Mouse (Mus musculus) 3T3-L1 (cell line): ENCODE data around the gene Supt3.
A peak's percentile ranks its signal among the peaks of the same experiment; 100 is the strongest.

ENCODE experiments used
- DNase-seq: peaks from one replicate; pipeline ENCODE4 v3.0.0-alpha.2; 2015; ENCODE audit warnings: low read depth, low spot score

Gene Supt3

GRCm38 (mm10) chr17:45119609-45120201 is 342.8 kb downstream of the Supt3 start:
- no peak for DNase-seq

GRCm38 (mm10) chr17:45123856-45124255 is 346.9 kb downstream of the Supt3 start:
- no peak for DNase-seq

- DNase-seq = no peak
Measured at GRCm38 (mm10) chr17:45128611-45129010, 351.7 kb downstream of the Supt3 start.

GRCm38 (mm10) chr17:45133501-45134400 is 356.8 kb downstream of the Supt3 start:
- DNase-seq = no peak

DNA sequence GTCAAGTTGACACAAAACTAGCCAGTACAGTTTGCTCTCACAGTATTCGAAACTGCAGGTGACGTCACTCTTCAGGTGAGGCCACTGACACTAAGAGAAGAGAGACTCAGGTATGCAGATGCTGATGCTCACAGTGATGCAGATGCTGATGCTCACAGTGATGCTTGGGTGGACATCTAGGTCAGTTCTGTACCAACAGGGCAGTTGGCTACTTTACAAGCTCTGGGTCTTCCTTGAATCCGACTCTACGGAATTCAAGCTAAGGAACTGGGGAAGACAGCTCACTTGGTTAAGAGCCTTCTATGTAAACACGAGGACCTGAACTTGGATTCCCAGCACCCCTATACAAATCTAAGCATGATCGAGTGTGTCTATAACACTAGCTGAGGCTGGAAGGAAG is 359.5 kb downstream of the Supt3 start:
- no peak for DNase-seq

GRCm38 (mm10) chr17:45143043-45143442 is 366.1 kb downstream of the Supt3 start:
- DNase-seq = no peak

DNA sequence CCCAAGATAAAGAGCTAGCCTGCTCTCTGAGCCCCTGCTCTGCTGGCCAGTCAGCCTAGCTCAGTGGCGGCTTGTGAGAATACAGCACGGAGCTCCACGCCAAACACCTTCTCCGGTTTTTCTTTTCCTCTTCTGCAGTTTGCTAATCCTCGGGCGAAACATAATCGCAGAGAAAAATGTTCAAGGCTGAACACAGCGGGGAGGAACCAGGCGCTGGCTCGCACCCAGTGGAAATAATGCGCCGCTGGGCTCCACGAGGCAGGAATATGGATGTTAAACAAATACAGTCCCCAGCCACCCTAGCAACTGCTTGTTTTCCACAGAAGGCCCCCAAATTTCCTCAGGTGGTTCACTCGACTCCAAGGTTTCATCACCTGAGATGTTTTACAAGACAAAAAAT is 367.7 kb downstream of the Supt3 start:
- no peak for DNase-seq

DNA sequence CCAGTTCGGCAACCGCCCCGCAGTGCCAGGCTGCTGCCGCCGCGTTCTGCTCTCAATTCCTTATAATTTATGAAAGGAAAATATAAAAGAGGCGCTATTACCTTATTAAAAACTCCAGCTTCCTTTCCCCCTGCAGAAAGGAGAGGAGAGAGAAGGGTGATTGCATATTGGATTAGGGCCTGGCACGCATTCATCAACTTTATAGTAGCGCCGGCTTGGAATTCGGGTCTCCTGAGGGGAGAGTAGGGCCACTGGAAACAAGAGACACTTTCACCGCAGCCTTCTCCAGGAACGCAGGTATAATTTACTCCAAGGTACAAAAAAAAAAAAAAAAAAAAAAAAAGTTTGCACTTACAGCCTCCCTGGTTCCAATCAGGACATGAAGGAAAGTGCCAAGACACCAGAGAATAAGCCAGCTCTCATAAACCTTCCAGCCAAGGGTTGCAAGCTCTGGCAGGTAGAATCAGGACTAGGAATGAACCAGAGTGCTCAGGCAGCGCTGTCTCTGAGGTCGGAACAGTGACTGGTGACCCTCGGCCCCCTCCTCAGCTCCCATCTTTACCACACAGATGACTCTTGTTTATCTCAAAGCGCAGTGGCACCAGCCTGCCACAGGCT is 374.5 kb downstream of the Supt3 start:
- no peak for DNase-seq

GRCm38 (mm10) chr17:45153721-45154120 is 376.8 kb downstream of the Supt3 start:
- DNase-seq = no peak

DNA sequence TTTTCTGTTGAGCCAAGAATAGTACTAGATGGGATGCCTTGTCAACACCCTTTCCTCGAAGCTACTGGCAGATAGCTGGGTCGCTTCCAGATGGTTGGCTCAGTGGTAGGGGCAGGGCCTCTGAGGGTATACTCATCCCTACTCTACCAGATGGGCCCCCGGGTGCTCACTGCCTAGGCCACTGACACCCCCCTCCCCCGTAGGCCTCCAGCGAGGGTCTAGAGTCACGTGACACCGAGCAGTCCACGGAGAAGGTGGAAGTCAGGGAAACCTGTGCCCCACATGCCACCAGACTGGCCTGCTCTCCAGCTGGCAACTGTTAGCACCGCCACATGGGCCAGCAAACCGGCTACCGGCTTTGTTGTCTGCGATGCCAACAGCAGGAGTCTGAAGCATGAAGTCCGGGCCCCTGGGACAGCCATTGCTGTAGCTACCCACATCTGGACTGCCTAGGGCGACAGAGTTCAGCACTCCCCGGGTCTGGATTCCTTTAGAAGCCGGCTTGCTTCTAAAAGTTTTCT is 381.3 kb downstream of the Supt3 start:
- DNase-seq = no peak

GRCm38 (mm10) chr17:45160651-45161050 is 383.7 kb downstream of the Supt3 start:
- peak; percentile 9 for DNase-seq

- no peak for DNase-seq
Measured at GRCm38 (mm10) chr17:45165741-45166140, 388.8 kb downstream of the Supt3 start.
